Mouse (Mus musculus) kidney, adult 2 months (tissue): Measurements from ENCODE around the gene Ldb1.

Experiments
- CTCF ChIP-seq: fragments of 200-500 bp; conservative IDR thresholded peaks from 2 replicates; pipeline ENCODE4 v1.5.1; 2011; ENCODE audit warnings: low read depth, mild to moderate bottlenecking, control low read depth, low read length, moderate library complexity, mixed read lengths; ENCODE audit not compliant: insufficient read depth, insufficient read length
- POLR2A ChIP-seq: fragments of 200-500 bp; IDR thresholded peaks from one replicate; pipeline ENCODE4 v1.6.1; 2011; ENCODE audit warnings: low read depth, low read length, control low read depth

DNA sequence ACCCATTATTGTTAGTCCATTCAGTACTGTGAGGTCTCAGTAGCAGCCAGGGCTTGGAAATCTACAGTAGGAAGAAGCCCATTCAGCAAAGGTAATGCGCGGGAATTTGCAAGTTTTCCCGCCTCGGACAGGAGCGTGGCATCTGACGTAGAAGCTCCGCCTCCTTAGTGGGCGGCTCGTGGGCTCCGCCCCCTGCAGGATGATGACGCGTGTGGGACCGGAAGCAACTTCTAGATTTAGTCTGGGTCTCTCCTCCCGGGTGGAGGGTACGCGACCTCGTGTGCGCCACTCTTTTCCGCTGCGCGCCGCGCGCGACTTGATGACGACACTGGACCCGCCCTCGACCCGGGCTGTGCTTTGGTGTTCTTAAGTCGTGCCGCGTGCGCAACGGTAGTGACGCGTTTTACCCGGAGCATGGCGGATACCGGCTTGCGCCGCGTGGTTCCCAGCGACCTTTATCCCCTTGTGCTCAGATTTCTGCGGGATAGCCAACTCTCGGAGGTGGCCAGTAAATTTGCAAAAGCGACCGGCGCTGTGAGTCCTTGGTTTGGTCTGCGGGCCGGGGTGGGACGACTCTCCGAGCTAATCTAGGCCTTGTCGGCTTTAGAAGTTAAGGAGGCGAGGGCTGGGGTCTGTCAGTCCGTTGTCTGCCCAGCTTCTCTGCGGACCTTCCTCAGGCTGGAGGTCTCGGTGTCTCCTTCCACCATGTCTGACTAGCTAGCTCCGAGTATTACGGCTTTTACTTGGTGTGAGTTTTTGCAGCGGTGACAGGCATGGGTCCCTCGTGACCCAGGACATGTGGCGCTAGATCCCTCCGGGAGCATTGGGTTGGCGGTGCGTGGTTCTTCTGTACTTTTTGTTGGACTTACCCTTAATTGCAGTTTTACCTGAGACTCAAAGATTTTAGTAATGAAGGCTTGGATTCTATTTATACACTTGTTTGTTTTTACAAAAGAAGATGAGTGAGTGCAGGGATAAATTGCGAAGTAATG lies 30.9 kb upstream of the Ldb1 start, which contains the start of gene Nolc1:
- no peak for TF ChIP-seq POLR2A
- TF ChIP-seq CTCF, result no peak
